Mouse (Mus musculus): ENCODE data around the gene Pdcl. TPM values are rescaled to one million over a fixed set of nuclear protein-coding genes. Genes with fewer than 3 reads are reported as not detected.

Pdcl gene
- total RNA-seq (2021), result 10 to 100 TPM; 21.9 to 31.2 TPM
- long read RNA-seq, experiment 1, transcript Pdcl-202 (4 exons, 3,056 nt), result minor isoform, 6 of 30 reads
- long read RNA-seq, experiment 1, transcript Pdcl-201 (4 exons, 2,858 nt), result major isoform, 21 of 30 reads
- long read RNA-seq, experiment 1, partial matches to known transcripts, result 1 of 30 reads
- long read RNA-seq, experiment 1, other reads (novel, unspliced or antisense), result 2 of 30 reads
- long read RNA-seq, experiment 2, transcript Pdcl-201 (4 exons, 2,858 nt), result major isoform, 23 of 32 reads
- long read RNA-seq, experiment 2, transcript Pdcl-202 (4 exons, 3,056 nt), result minor isoform, 5 of 32 reads
- long read RNA-seq, experiment 2, partial matches to known transcripts, result 1 of 32 reads
- long read RNA-seq, experiment 2, other reads (novel, unspliced or antisense), result 3 of 32 reads

DNA sequence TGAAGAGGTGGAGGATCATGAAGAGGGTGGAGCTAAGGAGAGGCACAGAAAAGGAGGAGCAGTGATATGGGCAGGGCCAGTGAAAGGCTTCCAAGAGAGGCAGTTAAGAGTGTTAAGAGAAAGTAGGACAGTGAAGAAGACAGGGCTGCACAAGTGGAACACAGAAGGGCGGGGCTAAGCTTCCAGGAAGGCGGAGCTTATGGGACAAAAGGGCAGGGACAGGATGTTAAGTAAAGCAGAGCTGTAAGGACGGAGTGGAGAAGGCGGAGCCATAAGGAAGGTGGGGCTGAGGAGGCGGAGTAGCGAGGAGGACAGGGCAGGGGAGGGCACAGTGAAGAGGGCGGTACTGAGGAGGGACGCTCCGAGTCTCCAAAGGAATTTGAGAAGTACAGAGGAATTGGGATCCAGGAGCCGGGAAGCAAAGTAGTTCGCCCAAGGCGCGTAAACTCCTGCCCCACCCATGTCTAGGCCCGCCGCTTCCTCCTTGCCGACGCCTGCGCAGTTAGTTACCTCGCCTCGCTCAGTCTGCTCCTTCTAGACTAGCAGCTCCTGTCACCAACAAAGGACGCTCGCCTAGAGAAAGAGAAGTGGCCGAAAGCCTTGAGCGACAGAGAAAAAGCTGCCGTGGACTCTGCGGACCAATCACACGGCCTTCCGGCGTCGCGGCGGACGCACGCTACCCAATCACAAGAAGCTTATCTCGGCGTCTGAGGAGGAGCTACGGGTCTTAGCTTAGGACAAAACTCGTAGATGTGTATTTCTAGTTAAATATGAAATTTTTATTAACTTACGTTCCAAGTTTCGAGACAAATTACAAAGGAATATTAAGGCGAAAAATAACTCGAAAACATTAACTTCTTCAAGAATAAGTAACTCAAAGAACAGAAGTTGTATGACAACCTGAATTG lies at the start of gene Pdcl:
Gene Pdcl, minus strand, starts transcription at position 700 of the 908 bp plus-strand sequence.
- DNase-seq (ENCODE audit: low spot score in 2 of 2), result peak; percentile 86 to 89

DNA sequence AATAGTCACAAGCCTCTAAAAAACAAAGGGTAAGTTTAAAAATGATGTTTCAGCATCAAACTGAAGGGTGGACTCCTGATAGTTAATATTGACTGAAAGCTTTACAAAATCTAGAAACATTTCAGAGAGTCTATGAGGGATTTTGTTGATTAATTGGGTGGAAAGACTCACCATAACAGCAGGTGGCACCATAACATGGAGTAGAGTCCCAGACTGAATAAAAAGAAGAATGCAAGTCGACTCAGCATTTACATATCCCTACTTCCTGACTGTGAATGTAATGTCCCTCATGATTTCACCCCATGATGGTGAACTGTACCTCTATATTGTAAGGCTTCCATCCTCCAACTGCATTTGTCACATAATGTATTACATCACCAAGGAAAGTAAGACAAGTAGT lies 36.4 kb upstream of the Pdcl start:
- no peak for DNase-seq (ENCODE audit: low spot score in 2 of 2)

DNA sequence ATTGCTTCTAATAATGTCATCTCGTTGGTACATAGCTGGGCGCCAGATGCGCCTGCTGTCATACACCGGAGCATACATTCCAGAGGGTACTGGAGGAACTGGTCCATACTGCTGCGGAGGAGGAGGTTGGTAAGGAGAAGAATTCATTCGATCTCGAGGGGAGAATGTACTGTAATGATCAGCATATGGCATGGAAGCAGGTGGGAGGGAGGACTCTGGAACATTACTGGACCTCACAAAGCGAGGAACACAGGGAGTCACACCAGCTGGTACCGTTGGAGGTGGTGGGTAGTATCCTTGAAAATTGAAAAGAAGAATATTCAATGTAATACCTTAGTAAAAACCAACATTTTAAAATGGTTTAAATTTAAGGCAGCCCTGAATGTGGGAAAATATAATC lies 23.8 kb upstream of the Pdcl start:
- peak in 1 of 2 experiments; percentile 22 for DNase-seq (ENCODE audit: low spot score in 2 of 2)

DNA sequence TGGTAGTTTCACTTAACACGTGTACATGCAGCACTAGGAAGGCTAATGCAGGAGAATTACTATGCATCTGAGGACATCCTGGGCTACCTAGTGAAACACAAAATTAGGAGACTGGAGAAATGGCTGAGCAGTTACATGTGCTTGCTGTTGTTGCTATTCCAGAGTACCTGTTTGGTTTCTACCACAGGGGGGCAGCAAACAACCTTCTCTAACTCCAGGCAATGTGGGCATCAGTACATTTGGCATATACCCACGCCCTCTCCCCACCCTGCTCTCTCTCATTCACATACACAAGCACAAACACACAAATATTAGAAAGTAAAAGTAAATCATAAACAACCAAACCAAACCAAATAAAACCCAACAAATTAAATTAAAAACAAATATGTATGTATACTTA lies 21.1 kb upstream of the Pdcl start:
- peak; percentile 54 to 56 for DNase-seq (ENCODE audit: low spot score in 2 of 2)

DNA sequence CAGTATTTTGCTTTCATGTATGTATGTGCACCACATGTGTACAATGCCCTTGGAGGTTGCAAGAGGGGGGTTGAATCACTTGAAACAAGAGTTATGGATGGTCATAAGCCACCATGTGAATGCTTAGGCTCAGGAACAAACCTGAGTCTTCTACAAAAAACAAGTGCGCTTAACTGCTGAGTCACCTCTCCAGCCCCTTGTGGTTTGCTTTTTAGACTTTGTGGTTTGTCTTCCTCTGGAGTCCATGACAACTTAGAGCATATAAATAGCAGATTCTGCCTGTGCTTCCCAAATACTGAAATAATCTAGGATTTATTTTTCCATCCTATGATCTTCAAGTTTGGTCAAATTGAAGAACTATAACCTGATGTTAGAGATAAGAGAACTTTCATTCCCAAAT lies 16.9 kb upstream of the Pdcl start:
- no peak for DNase-seq (ENCODE audit: low spot score in 2 of 2)

DNA sequence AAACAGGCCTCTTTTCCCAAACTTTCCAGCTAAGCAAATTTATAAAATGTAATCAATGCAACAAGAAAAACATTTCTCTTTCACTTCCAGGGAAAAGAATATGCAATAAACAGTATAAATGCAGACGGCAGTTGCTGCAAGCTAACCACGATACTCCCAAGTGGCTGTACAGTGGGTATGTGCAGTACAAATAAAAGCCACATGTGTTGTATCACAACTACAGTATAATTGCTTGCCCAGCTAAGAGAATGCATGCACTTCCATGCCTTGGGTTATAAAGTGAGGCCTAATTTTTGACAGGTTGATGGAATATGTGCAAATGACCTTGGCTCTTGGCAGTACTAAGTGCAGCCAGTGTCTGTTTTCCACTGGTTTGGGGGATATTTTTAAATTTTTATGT lies 11.5 kb upstream of the Pdcl start:
- no peak for DNase-seq (ENCODE audit: low spot score in 2 of 2)

DNA sequence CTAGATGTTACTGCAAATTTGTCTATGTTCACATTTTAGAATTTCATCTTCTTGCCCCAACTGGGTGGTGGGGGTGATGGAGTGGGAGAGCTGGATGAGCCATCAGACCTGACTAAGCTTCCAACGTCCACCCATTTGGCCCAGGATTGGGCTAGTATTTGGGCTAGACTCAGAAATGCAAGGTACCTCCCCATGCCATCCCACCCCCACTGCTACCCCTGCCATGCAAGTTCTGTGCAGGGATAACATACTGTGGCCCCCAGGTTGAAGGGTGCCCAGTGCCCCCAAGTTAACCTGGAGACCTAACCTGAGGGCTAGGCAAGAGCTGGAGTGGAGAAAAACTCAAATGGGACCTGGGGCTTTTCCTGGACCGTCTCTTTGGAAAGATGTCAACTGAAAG lies 776 bp upstream of the Pdcl start:
- no peak for DNase-seq (ENCODE audit: low spot score in 2 of 2)

DNA sequence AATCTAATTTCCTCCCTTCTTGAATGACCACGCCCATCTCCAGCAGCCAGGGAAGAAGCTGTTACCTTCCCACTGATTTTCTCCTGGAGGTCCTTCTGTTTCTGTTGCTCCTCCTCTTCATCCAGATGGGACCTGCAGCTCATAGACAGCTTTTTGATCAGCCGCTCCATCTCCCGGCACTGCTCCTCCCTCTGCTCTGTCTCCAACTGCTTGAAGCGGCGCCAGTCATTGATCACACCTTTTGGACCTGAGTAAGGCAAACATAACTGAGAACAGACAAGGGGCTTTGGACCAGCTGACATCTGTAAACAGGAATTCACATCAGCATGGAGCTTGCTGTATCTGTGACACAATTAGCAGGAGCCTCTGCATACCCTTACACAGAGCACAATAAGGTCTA lies 3.6 kb downstream of the Pdcl start:
- DNase-seq (ENCODE audit: low spot score in 2 of 2), result no peak

DNA sequence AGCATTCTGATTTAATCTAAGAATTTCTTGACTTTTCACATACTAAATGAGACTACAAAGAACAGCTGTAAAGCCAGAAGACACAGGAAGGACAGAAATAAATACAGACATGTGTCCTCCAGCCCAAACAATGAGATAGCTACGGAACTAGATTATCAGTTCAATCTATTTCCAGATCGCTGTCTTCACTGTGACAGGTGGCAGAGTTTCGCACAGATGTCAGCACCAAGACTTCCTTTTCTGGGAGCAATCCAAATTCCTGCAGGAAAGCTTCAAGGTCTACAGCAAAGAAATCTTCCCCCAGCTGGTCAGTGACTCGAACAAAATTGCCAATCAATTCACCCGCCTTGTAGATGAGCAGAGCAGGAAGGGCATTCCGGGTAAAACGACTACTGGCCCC lies 7.5 kb downstream of the Pdcl start:
- DNase-seq (ENCODE audit: low spot score in 2 of 2), result peak; percentile 39 to 59

DNA sequence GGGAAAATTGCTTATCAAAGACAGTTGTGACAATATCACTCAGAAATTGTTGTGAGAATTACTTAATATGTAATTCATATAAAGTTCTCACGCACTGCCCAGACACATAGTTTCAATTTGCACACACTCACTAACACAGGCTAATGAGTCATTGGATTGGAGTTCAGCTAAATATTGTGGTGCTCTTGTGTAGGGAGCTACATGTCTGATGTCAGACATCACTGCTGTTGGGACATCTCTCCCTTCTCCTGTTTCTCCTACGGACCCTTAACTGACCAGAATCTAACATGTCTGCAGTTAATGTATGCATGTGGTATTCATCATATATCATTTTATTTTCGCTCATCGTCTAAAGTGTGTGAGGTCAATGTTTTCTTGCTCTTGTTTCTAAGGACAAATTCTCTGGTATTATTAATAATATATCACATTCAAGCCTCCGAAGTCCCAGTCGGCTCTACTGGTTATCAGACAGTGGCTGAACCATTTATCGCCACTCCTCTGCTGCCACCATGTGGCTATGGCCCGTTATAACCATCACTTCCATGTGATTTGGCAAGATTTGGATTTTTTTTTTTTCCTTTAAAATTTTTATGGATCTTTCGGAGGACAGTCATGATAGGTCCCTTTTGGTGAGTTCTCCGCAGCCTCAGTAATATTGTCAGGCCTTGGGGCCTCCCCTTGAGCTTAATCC lies 20.5 kb downstream of the Pdcl start:
- DNase-seq (ENCODE audit: low spot score in 2 of 2), result peak; percentile 59 to 71

DNA sequence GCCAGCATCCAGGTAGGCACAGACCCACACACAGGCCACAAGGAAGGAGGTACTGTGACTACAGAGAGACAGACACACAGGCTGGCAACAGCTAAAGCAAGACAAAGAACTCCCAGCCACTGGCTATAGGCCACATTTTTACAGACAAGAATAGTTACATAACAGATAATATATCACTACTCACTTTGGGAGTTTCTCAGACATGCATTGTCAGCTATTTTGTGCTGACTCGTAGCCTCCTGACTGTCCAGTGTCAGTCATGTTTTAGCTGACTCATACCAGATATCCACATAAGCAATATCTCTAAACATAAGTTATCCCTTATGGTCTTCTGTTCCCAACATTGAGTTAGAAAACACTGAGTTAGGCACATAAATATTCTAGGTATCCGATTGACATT lies 25.8 kb downstream of the Pdcl start:
- DNase-seq (ENCODE audit: low spot score in 2 of 2), result no peak

DNA sequence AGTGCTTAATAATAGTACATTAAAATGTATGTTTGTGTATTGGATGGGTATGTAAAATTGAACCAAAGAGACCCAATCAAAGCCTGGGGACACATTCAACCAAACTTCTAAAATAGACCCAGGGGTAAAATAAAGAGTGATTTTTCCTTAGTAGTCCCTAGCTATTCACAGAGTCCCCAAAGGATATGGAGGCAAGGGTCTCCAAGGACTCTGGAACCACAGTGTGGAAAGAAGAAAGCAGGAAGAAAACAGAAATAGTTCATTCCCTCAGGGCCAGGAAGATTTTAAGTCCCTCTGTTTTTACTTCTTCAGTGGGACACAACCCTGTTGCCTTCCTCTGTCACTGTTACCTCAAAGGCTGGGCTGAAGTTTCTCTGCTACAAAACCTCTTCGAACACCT lies 32.9 kb downstream of the Pdcl start, which contains the start of gene Olfr368:
Gene Olfr368, plus strand, starts transcription at position 301 of the 400 bp plus-strand sequence.
- no peak for DNase-seq (ENCODE audit: low spot score in 2 of 2)

Other genes with a start within 250 kb of the Pdcl start
- not detected for gene Olfr362, start 241.4 kb downstream of the Pdcl start, total RNA-seq (2021)
- not detected for gene Olfr364-ps1, start 220.0 kb downstream of the Pdcl start, total RNA-seq (2021)
- not detected for gene Olfr365, start 171.1 kb downstream of the Pdcl start, total RNA-seq (2021)
- gene Olfr366, start 147.8 kb downstream of the Pdcl start, total RNA-seq (2021), result not detected
- not detected for gene Olfr368, start 32.8 kb downstream of the Pdcl start, total RNA-seq (2021)
- gene Rc3h2, start 63.6 kb upstream of the Pdcl start, total RNA-seq (2021), result 10 to 100 TPM; 74.6 to 81.6 TPM
- 10 to 100 TPM; 11.0 to 11.7 TPM for gene Zbtb26, start 83.8 kb upstream of the Pdcl start, total RNA-seq (2021)
- 10 to 100 TPM; 13.6 TPM for gene Zbtb6, start 83.8 kb upstream of the Pdcl start, total RNA-seq (2021)
- 10 to 100 TPM; 89.6 to 97.1 TPM for gene Rabgap1, start 83.9 kb upstream of the Pdcl start, total RNA-seq (2021)
- 1 to 10 TPM; 4.1 to 5.3 TPM for gene Gpr21, start 157.0 kb upstream of the Pdcl start, total RNA-seq (2021)

Measured in left cerebral cortex, adult 18-20 months (tissue).